Mouse (Mus musculus): ENCODE data around the gene Cmc2. TPM values are rescaled to one million over a fixed set of nuclear protein-coding genes. Genes with fewer than 3 reads are reported as not detected.

Gene Cmc2
- polyA plus RNA-seq, 1 experiment from 2014 or later = 46.8 TPM

DNA sequence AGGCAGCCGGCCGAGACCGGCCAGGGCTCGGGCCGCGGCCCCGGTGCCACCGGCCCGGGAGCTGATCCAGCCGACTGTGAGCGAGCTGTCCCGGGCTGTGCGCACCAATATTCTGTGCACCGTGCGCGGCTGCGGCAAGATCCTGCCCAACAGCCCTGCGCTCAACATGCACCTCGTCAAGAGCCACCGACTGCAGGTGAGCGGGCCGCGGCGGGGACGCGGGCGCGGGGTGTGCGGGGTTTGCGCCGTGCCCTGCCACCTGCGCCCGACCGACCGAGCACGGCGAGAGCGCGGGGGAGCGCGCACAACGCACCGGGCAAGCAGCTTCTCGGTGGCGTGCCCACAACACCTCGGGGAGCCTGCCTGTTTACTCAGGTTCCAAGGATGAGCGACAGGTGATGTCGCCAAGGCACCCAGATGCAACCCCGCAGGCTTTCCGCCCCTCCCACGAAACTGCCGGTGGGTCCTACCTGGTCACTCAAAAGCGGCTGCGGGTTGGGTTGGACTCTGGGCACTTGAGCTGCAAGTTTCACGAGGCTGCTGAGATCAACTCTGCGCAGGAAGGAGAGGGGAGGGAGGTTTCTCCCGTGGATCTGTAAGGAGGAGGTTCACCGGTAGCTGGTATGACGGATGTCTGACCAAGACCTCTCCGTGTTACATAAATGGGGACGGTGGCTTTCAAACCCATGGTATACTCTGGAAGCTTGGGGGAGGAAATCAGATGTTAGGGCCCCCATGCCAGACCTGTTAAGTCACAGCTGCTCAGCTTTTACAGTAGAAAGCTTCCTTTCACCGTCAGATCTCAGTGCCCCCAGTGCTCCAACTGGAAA, 22.5 kb upstream of the Cmc2 start:
- ATAC-seq (ENCODE audit: low read depth) = peak; percentile 81

DNA sequence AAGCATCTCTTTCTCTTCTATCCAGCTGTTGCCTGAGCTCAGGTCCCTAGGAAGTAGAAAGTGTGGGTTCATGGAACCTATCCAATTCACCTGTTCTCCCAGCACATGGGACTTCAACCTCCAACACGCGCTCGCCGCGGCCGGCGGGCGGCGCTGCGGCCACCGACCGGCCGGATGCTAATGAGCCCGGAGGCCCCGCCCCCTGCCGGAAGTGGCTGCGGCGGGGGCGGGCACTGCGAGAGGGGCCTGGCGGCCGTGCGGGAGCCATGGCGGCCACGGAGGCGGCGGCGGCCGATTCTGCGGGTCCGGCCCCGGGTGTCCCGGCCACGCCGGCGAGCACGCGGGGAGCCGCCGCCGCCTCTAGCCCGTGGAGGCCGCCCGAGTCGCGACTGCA, 21.9 kb upstream of the Cmc2 start, which contains the start of gene Atmin:
Gene Atmin (plus strand): TSS at position 233 of the 394 bp plus-strand sequence.
- Histone ChIP-seq H3K9me3 (no peaks in the 10 kb centered on the region), H3K36me3 (no peaks in the 10 kb centered on the region), H3K4me1 (replicated peaks) (peaks cover 26% of the 10 kb centered on the region), H3K27ac (replicated peaks) (peak within 1 kb of the TSS; percentile 68), H3K4me3 (peak within 1 kb of the TSS; percentile 96), H3K9ac (peak within 1 kb of the TSS; percentile 92), H3K4me2 (peak within 1 kb of the TSS; percentile 96), H3K27me3 (no peaks in the 10 kb centered on the region)
- WGBS = under 1% methylated on average over 46 of the region's 46 CpGs
- ATAC-seq (ENCODE audit: low read depth) = peak; percentile 89

More for the DNA sequence above, 22.5 kb upstream of the Cmc2 start:
- peak overlapping the region; percentile 96 for H3K4me3 ChIP-seq
- H3K36me3 ChIP-seq = no peaks in the 10 kb centered on the region
- under 1% methylated on average over 62 of the region's 62 CpGs for whole genome bisulfite sequencing
- H3K27me3 ChIP-seq = no peaks in the 10 kb centered on the region
- peak overlapping the region; percentile 96 for H3K4me2 ChIP-seq
- no peaks in the 10 kb centered on the region for H3K9me3 ChIP-seq
- peak overlapping the region; percentile 68 for H3K27ac ChIP-seq (replicated peaks)
- H3K9ac ChIP-seq = peak overlapping the region; percentile 92
- peaks cover 26% of the 10 kb centered on the region for H3K4me1 ChIP-seq (replicated peaks)

DNA sequence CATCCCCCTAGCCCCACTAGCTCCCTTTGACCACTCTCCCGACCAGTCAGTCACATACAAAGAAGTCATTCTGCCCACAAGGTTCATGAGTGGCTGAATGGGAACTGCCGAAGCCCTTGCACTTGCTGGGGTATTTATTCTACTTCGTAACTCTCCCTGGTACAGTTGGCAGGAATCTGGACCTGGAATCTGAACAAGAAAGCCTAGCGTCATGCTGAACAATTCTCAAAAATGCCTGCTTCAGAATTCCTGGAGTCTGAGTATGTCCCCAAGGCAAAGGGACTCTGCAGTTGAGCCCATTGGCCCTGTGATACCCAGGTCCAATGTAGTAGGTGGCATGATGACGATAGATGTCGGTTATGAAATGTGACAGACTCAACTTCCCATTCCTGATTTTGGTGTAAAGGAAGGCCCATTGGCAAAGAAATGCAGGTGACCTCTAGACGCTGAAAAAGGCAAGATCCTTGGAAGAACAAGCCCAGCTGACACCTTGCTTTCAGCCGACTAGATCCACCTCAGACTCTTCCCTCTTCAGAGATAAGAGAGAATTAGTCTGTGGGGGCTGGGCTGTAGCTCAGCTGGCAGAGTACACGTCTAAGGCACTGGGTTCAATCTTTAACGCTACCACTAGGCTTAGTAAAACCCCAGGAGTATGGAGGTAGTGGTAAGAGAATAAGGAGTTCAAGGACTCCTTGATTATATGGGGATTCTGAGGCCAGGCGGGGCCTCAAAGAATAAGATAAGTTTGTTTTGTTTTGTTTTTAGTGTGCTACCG, 21.2 kb upstream of the Cmc2 start:
- WGBS = 79% methylated on average over 12 of the region's 12 CpGs
- Histone ChIP-seq H3K27me3 (no peaks in the 10 kb centered on the region), H3K36me3 (no peaks in the 10 kb centered on the region), H3K9me3 (no peaks in the 10 kb centered on the region), H3K4me3 (no peak overlapping the region), H3K4me2 (peak overlapping the region; percentile 96), H3K27ac (replicated peaks) (no peak overlapping the region), H3K9ac (no peak overlapping the region), H3K4me1 (replicated peaks) (peaks cover 26% of the 10 kb centered on the region)
- ATAC-seq (ENCODE audit: low read depth) = 0 out of 2 replicates have a peak, but pooled peaks have one; percentile 18

GRCm38 (mm10) chr8:116935506-116935905, 14.3 kb upstream of the Cmc2 start:
- H3K4me2 ChIP-seq = no peak overlapping the region
- no peak overlapping the region for H3K9ac ChIP-seq
- no peaks in the 10 kb centered on the region for H3K27me3 ChIP-seq
- H3K4me3 ChIP-seq = no peak overlapping the region
- H3K27ac ChIP-seq (replicated peaks) = no peak overlapping the region
- H3K4me1 ChIP-seq (replicated peaks) = no peaks in the 10 kb centered on the region
- H3K9me3 ChIP-seq = no peaks in the 10 kb centered on the region
- WGBS = 52% methylated on average over 6 of the region's 6 CpGs
- peaks cover 17% of the 10 kb centered on the region; the same call in 1 of the 2 replicates for H3K36me3 ChIP-seq
- no peak for ATAC-seq (ENCODE audit: low read depth)

- H3K27ac ChIP-seq (replicated peaks) = no peak overlapping the region
- H3K36me3 ChIP-seq = peaks cover 17% of the 10 kb centered on the region; the same call in 1 of the 2 replicates
- H3K9me3 ChIP-seq = no peaks in the 10 kb centered on the region
- no peak overlapping the region for H3K4me3 ChIP-seq
- no peaks in the 10 kb centered on the region for H3K27me3 ChIP-seq
- H3K9ac ChIP-seq = no peak overlapping the region
- 93% methylated on average over 4 of the region's 4 CpGs for WGBS
- H3K4me1 ChIP-seq (replicated peaks) = no peaks in the 10 kb centered on the region
- no peak for ATAC-seq (ENCODE audit: low read depth)
- H3K4me2 ChIP-seq = no peak overlapping the region
Measured at GRCm38 (mm10) chr8:116934976-116935375, 13.7 kb upstream of the Cmc2 start.

GRCm38 (mm10) chr8:116928588-116928987, 7.3 kb upstream of the Cmc2 start:
- H3K27ac ChIP-seq (replicated peaks) = no peak overlapping the region
- no peaks in the 10 kb centered on the region for H3K9me3 ChIP-seq
- ATAC-seq (ENCODE audit: low read depth) = no peak
- H3K4me3 ChIP-seq = no peak overlapping the region
- no peaks in the 10 kb centered on the region for H3K27me3 ChIP-seq
- H3K4me2 ChIP-seq = no peak overlapping the region
- WGBS = 94% methylated on average over 5 of the region's 5 CpGs
- H3K4me1 ChIP-seq (replicated peaks) = no peaks in the 10 kb centered on the region
- H3K9ac ChIP-seq = no peak overlapping the region
- H3K36me3 ChIP-seq = peaks cover 11% of the 10 kb centered on the region

- Histone ChIP-seq H3K27ac (replicated peaks) (no peak overlapping the region), H3K36me3 (peaks cover 11% of the 10 kb centered on the region), H3K9me3 (no peaks in the 10 kb centered on the region), H3K27me3 (no peaks in the 10 kb centered on the region), H3K9ac (no peak overlapping the region), H3K4me3 (no peak overlapping the region), H3K4me2 (no peak overlapping the region), H3K4me1 (replicated peaks) (no peaks in the 10 kb centered on the region)
- ATAC-seq (ENCODE audit: low read depth) = no peak
- 84% methylated on average over 9 of the region's 9 CpGs for WGBS
Measured at GRCm38 (mm10) chr8:116927880-116928279, 6.6 kb upstream of the Cmc2 start.

DNA sequence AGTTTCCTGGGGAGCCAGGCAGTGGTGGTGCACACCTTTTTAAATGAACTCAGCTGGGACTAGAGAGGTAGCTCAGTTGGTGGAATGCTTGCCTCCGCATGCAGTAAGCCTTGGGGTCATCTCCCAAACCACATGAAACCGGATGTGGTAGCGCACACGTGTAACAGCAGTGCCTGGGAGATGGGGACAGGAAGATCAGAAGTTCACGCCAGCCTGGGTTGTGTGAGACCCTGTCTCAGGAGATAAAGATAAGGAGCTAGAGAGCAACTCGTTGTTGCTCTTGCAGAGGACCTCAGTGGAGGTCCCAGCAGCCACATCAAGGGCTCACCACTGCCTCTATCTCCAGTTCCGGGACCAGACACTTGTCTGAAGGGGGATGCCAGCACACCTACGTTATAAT, 2.3 kb upstream of the Cmc2 start:
- Histone ChIP-seq H3K36me3 (peaks cover 8% of the 10 kb centered on the region; the same call in 1 of the 2 replicates), H3K9me3 (no peaks in the 10 kb centered on the region), H3K27me3 (no peaks in the 10 kb centered on the region), H3K4me2 (no peak overlapping the region), H3K9ac (no peak overlapping the region), H3K27ac (replicated peaks) (no peak overlapping the region), H3K4me1 (replicated peaks) (peaks cover 21% of the 10 kb centered on the region), H3K4me3 (no peak overlapping the region)
- no peak for ATAC-seq (ENCODE audit: low read depth)
- WGBS = 92% methylated on average over 8 of the region's 8 CpGs

- peak; percentile 19; the same call in 1 of the 2 replicates for ATAC-seq (ENCODE audit: low read depth)
- Histone ChIP-seq H3K9me3 (no peaks in the 10 kb centered on the region), H3K4me3 (peak overlapping the region; percentile 71), H3K9ac (peak overlapping the region; percentile 78), H3K27me3 (no peaks in the 10 kb centered on the region), H3K4me2 (peak overlapping the region; percentile 83), H3K36me3 (0 out of 2 replicates have a peak, but pooled peaks cover 2% of the 10 kb centered on the region), H3K4me1 (replicated peaks) (peaks cover 21% of the 10 kb centered on the region), H3K27ac (replicated peaks) (0 out of 2 replicates have a peak overlapping the region, but pooled peaks have one; percentile 88)
- WGBS = 32% methylated on average over 17 of the region's 17 CpGs
Measured at GRCm38 (mm10) chr8:116922060-116922757, 954 bp upstream of the Cmc2 start.

GRCm38 (mm10) chr8:116921005-116921336, 284 bp downstream of the Cmc2 start:
- ATAC-seq (ENCODE audit: low read depth) = peak; percentile 75
- peak overlapping the region; percentile 88 for H3K27ac ChIP-seq (replicated peaks)
- no peaks in the 10 kb centered on the region for H3K9me3 ChIP-seq
- no peaks in the 10 kb centered on the region for H3K27me3 ChIP-seq
- H3K9ac ChIP-seq = peak overlapping the region; percentile 78
- no peaks in the 10 kb centered on the region for H3K36me3 ChIP-seq
- H3K4me3 ChIP-seq = peak overlapping the region; percentile 71
- WGBS = under 1% methylated on average over 22 of the region's 22 CpGs
- peaks cover 21% of the 10 kb centered on the region for H3K4me1 ChIP-seq (replicated peaks)
- H3K4me2 ChIP-seq = peak overlapping the region; percentile 83

DNA sequence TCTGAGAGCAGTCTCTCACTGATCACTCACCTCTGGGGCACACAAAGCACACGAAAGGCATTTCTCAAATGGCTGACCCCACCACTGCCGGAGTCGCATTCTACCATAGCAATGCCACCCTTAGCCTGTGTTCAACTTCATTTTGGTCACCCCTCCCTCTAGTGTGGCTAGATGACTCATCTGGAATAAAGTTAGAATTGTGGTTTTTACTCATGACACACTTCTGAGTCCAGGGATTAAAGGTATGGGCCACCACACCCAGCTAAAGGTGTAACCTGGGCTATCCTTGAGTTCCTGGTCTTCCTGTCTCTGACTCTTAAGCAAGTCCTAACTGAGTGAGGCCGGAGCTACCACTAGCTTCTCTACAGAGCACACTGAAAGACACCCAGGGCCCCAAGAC, 15.4 kb downstream of the Cmc2 start:
- Histone ChIP-seq H3K27me3 (no peaks in the 10 kb centered on the region), H3K9me3 (no peaks in the 10 kb centered on the region), H3K36me3 (peaks cover 18% of the 10 kb centered on the region), H3K27ac (replicated peaks) (no peak overlapping the region), H3K9ac (no peak overlapping the region), H3K4me1 (replicated peaks) (no peaks in the 10 kb centered on the region), H3K4me2 (no peak overlapping the region), H3K4me3 (no peak overlapping the region)
- ATAC-seq (ENCODE audit: low read depth) = no peak
- 93% methylated on average over 4 of the region's 4 CpGs for WGBS

DNA sequence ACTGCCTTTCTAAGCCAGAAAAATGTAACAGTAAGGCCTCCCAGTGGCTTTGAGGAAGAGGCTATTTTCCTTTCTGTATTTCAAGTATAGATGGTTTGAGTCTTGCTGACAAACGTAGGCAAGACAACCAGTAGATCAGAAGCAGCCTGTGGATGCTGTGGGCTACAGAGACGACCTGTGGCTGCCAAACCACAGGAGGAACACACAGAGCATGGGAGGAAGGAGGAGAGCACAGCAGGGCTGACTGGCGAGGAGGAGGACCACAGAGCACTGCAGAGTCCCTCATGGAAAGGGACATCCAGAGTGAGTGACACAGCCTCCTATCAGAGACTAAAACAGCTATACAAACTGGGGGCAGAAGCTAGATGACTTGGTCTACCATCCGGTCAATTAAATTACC, 16.0 kb downstream of the Cmc2 start:
- H3K27ac ChIP-seq (replicated peaks) = no peak overlapping the region
- no peaks in the 10 kb centered on the region for H3K9me3 ChIP-seq
- 92% methylated on average over 4 of the region's 4 CpGs for WGBS
- no peak for ATAC-seq (ENCODE audit: low read depth)
- no peaks in the 10 kb centered on the region for H3K27me3 ChIP-seq
- no peak overlapping the region for H3K9ac ChIP-seq
- H3K4me3 ChIP-seq = no peak overlapping the region
- peaks cover 14% of the 10 kb centered on the region for H3K36me3 ChIP-seq
- no peak overlapping the region for H3K4me2 ChIP-seq
- H3K4me1 ChIP-seq (replicated peaks) = no peaks in the 10 kb centered on the region

Measured in neural tube, embryonic 13.5 days (tissue).